Mouse (Mus musculus): ENCODE results near the gene Phactr3. TPM values are rescaled to one million over a fixed set of nuclear protein-coding genes. Genes with fewer than 3 reads are reported as not detected.
A peak's percentile ranks its signal among the peaks of the same experiment; 100 is the strongest.

The Phactr3 gene
- polyA plus RNA-seq, 1 experiment from 2014 or later = 53.9 TPM

DNA sequence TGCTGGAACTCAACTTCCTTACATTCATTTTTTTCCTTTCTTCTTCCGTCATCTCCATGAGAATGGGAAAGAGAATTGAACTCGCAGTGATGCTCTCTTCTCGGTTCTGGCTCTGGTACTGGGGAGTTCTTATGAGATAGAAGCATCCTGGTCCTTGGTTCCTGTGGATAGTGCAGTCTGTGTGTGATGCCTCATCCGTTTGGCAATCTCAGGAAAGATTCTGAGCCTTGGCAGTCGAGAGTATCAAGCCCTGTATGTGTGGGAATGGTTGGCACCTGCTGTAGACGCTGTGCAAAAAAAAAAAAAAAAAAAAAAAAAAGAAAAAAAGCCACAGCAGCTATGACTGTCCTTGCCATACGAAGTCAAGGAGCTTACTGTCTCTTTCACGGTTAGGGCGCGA is 47.2 kb downstream of the Phactr3 start:
- Histone ChIP-seq H3K9ac (replicated peaks) (no peak overlapping the region), H3K27ac (replicated peaks) (no peak overlapping the region), H3K4me1 (0 out of 2 replicates have a peak, but pooled peaks cover 3% of the 10 kb centered on the region), H3K9me3 (no peaks in the 10 kb centered on the region), H3K4me3 (no peak overlapping the region), H3K36me3 (no peaks in the 10 kb centered on the region), H3K27me3 (no peaks in the 10 kb centered on the region), H3K4me2 (replicated peaks) (no peak overlapping the region)
- no peak for ATAC-seq (replicated peaks)
- 77% methylated on average over 10 of the region's 10 CpGs for WGBS

GRCm38 (mm10) chr2:178169983-178170382 is 51.2 kb downstream of the Phactr3 start:
- no peak overlapping the region for H3K9ac ChIP-seq (replicated peaks)
- H3K27ac ChIP-seq (replicated peaks) = no peak overlapping the region
- WGBS = 47% methylated on average over 8 of the region's 8 CpGs
- no peak overlapping the region for H3K4me3 ChIP-seq
- no peaks in the 10 kb centered on the region for H3K27me3 ChIP-seq
- ATAC-seq (replicated peaks) = no peak
- H3K36me3 ChIP-seq = no peaks in the 10 kb centered on the region
- no peaks in the 10 kb centered on the region for H3K9me3 ChIP-seq
- H3K4me1 ChIP-seq = peaks cover 9% of the 10 kb centered on the region
- no peak overlapping the region for H3K4me2 ChIP-seq (replicated peaks)

- H3K9ac ChIP-seq (replicated peaks) = no peak overlapping the region
- H3K9me3 ChIP-seq = no peaks in the 10 kb centered on the region
- H3K27ac ChIP-seq (replicated peaks) = no peak overlapping the region
- H3K36me3 ChIP-seq = no peaks in the 10 kb centered on the region
- no peak for ATAC-seq (replicated peaks)
- peaks cover 16% of the 10 kb centered on the region for H3K4me1 ChIP-seq
- H3K4me3 ChIP-seq = no peak overlapping the region
- H3K27me3 ChIP-seq = no peaks in the 10 kb centered on the region
- WGBS = 36% methylated on average over 2 of the region's 2 CpGs
- H3K4me2 ChIP-seq (replicated peaks) = no peak overlapping the region
Observed at GRCm38 (mm10) chr2:178173951-178174350, 55.2 kb downstream of the Phactr3 start.

GRCm38 (mm10) chr2:178175286-178175931 is 56.6 kb downstream of the Phactr3 start:
- peak; percentile 88 for ATAC-seq (replicated peaks)
- Histone ChIP-seq H3K9ac (replicated peaks) (peak overlapping the region; percentile 43), H3K4me3 (peak overlapping the region; percentile 26)

DNA sequence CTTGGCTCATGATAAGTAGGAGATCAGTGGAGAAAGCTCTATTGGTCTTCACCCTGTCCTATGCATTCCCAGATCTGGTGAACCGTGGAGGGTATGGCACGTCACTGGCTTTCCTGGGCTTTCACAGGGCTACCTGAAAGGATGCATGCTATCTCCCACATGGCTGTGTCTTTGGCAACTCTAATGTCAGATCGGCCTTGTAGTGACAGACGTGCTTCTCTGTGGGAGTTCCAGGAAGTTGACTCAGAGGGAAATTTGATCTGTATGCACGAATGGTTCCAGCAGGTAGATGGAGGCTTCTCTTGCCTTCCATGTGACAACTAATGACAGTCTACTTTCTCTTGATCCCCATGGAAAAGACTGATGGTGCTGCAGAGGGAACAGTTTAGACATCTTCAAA is 65.5 kb downstream of the Phactr3 start:
- Histone ChIP-seq H3K36me3 (no peaks in the 10 kb centered on the region), H3K27ac (replicated peaks) (no peak overlapping the region), H3K9ac (replicated peaks) (no peak overlapping the region), H3K9me3 (no peaks in the 10 kb centered on the region), H3K27me3 (no peaks in the 10 kb centered on the region), H3K4me3 (no peak overlapping the region), H3K4me2 (replicated peaks) (no peak overlapping the region), H3K4me1 (peaks cover 3% of the 10 kb centered on the region; the same call in 1 of the 2 replicates)
- ATAC-seq (replicated peaks) = no peak
- WGBS = 80% methylated on average over 5 of the region's 5 CpGs

More at GRCm38 (mm10) chr2:178175286-178175931, 56.6 kb downstream of the Phactr3 start:
- Histone ChIP-seq H3K27me3 (no peaks in the 10 kb centered on the region), H3K4me1 (peaks cover 13% of the 10 kb centered on the region), H3K9me3 (no peaks in the 10 kb centered on the region), H3K4me2 (replicated peaks) (peak overlapping the region; percentile 49), H3K27ac (replicated peaks) (peak overlapping the region; percentile 70), H3K36me3 (no peaks in the 10 kb centered on the region)
- WGBS = 19% methylated on average over 16 of the region's 16 CpGs

DNA sequence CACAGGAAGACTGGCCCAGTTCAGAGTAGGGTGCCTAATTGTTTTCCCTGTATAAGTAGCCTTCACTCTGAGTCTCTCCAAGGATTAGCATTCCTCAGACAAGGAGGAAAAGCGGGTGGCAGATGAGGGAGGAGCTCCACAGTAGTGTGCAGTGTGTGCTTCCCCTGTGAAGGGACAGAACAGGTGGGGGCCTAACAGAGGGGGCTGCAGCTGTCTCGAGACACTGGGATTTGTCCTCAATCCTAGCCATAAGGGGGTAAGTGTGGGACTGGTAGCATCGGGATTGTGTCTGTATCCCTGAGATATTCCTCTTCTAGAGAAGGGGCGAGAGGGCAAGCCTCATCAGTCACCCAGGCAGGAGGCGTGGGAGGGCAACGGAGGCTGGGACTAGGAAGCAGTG is 66.1 kb downstream of the Phactr3 start:
- WGBS = 53% methylated on average over 6 of the region's 6 CpGs
- ATAC-seq (replicated peaks) = peak; percentile 49; the same call in 1 of the 2 replicates

DNA sequence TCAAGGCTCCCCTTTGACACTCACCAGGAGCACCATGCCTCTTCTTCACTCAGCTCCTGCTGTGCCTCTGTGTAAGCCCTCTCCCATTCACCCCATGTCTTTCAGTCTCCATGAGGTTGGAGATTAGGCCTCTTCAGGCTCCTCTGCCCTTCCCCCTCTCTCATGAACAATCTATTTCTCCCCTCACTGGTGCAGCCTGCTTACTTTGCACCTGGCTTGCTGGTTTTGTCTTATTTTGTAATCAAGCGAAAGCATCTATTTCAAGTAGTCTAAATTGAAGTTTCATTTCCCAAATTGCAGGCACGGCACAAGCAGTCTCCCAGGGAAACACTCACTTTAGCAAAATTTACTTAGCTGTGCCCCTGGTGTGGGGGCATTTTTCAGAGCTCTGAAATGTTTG is 70.2 kb downstream of the Phactr3 start:
- Histone ChIP-seq H3K9me3 (no peaks in the 10 kb centered on the region), H3K4me1 (peaks cover 8% of the 10 kb centered on the region), H3K27ac (replicated peaks) (0 out of 2 replicates have a peak overlapping the region, but pooled peaks have one; percentile 27), H3K9ac (replicated peaks) (no peak overlapping the region), H3K4me3 (no peak overlapping the region), H3K4me2 (replicated peaks) (no peak overlapping the region), H3K36me3 (no peaks in the 10 kb centered on the region), H3K27me3 (no peaks in the 10 kb centered on the region)
- 34% methylated on average over 2 of the region's 2 CpGs for WGBS
- ATAC-seq (replicated peaks) = no peak

More for the DNA sequence above, 66.1 kb downstream of the Phactr3 start:
- peaks cover 3% of the 10 kb centered on the region; the same call in 1 of the 2 replicates for H3K4me1 ChIP-seq
- H3K9ac ChIP-seq (replicated peaks) = no peak overlapping the region
- no peaks in the 10 kb centered on the region for H3K36me3 ChIP-seq
- H3K27me3 ChIP-seq = no peaks in the 10 kb centered on the region
- H3K4me3 ChIP-seq = no peak overlapping the region
- no peak overlapping the region for H3K27ac ChIP-seq (replicated peaks)
- no peaks in the 10 kb centered on the region for H3K9me3 ChIP-seq
- no peak overlapping the region for H3K4me2 ChIP-seq (replicated peaks)

DNA sequence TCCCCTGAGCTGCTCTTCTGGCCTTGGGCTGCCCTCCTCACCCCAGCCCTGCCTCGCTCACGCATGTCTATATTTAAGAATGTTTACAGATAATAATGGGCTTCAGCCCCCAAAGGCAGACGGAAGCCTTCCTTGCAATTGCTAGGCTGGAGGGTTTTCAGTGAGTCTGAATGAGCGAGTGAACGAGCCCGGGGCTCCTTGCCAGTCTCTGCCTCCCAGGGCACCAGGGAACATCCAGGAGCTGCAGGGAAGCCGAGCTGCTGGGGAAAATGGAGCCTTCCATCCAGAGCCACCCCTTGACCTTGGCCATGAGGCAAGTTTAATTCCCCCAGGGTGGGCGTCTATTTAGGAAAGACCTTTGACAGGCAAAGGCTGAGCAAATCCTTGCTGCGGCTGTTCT is 74.1 kb downstream of the Phactr3 start:
- H3K36me3 ChIP-seq = no peaks in the 10 kb centered on the region
- H3K9me3 ChIP-seq = no peaks in the 10 kb centered on the region
- no peaks in the 10 kb centered on the region for H3K27me3 ChIP-seq
- no peak overlapping the region for H3K9ac ChIP-seq (replicated peaks)
- H3K4me1 ChIP-seq = peaks cover 6% of the 10 kb centered on the region; the same call in 1 of the 2 replicates
- H3K4me3 ChIP-seq = no peak overlapping the region
- WGBS = 52% methylated on average over 9 of the region's 9 CpGs
- peak overlapping the region; percentile 37; the same call in 1 of the 2 replicates for H3K27ac ChIP-seq (replicated peaks)
- ATAC-seq (replicated peaks) = no peak
- no peak overlapping the region for H3K4me2 ChIP-seq (replicated peaks)

DNA sequence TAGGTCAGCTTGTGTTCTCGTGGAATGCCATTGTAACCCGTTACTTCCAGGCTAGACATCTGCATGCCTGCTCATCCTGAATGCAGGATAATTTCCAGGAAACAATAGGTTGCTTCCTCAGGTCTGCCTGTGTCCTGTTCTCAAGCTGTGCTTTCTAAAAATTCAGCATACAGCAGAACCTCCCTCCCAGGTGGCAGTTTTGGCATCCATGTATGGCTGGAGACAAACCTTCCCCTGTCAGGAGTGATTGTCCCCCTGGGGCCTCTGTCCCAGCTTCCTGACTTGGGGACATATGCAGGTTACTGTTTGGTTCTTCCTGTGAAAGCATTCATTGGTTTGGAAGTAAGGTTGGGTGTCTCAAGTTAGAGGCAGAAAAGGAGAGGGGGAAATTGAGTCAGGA is 74.7 kb downstream of the Phactr3 start:
- 54% methylated on average over 2 of the region's 2 CpGs for WGBS
- no peaks in the 10 kb centered on the region for H3K36me3 ChIP-seq
- peaks cover 6% of the 10 kb centered on the region; the same call in 1 of the 2 replicates for H3K4me1 ChIP-seq
- ATAC-seq (replicated peaks) = no peak
- H3K9me3 ChIP-seq = no peaks in the 10 kb centered on the region
- H3K27me3 ChIP-seq = no peaks in the 10 kb centered on the region
- H3K27ac ChIP-seq (replicated peaks) = peak overlapping the region; percentile 37; the same call in 1 of the 2 replicates
- H3K4me3 ChIP-seq = no peak overlapping the region
- H3K9ac ChIP-seq (replicated peaks) = no peak overlapping the region
- no peak overlapping the region for H3K4me2 ChIP-seq (replicated peaks)

DNA sequence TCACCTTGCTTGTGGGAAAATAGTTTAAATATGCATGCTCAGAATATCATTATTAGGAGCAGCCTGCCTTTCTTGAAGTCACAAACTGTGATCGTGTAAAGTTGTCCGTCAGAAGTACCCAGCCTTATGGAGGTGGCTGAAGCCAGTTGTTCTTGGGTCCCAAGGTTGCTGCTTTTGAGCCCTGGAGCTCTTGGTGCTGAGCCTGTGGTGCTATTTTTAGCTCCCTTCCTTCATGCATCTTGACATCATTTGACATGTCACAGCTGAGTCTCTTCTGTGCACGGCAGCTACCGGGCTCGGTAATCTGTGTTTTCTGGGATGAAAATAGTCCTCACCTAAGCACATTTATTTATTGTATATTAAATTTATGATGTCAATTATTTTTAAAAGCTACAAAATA is 76.1 kb downstream of the Phactr3 start:
- Histone ChIP-seq H3K9ac (replicated peaks) (no peak overlapping the region), H3K36me3 (no peaks in the 10 kb centered on the region), H3K4me2 (replicated peaks) (no peak overlapping the region), H3K27me3 (no peaks in the 10 kb centered on the region), H3K9me3 (no peaks in the 10 kb centered on the region), H3K27ac (replicated peaks) (no peak overlapping the region), H3K4me3 (no peak overlapping the region), H3K4me1 (peaks cover 6% of the 10 kb centered on the region; the same call in 1 of the 2 replicates)
- WGBS = 65% methylated on average over 5 of the region's 5 CpGs
- ATAC-seq (replicated peaks) = no peak

- Histone ChIP-seq H3K36me3 (no peaks in the 10 kb centered on the region), H3K4me3 (no peak overlapping the region), H3K27ac (replicated peaks) (no peak overlapping the region), H3K4me1 (peaks cover 6% of the 10 kb centered on the region; the same call in 1 of the 2 replicates), H3K27me3 (no peaks in the 10 kb centered on the region), H3K9me3 (no peaks in the 10 kb centered on the region), H3K9ac (replicated peaks) (no peak overlapping the region), H3K4me2 (replicated peaks) (no peak overlapping the region)
- WGBS = 89% methylated on average over 6 of the region's 6 CpGs
- ATAC-seq (replicated peaks) = no peak
Observed at GRCm38 (mm10) chr2:178196038-178196437, 77.3 kb downstream of the Phactr3 start.

DNA sequence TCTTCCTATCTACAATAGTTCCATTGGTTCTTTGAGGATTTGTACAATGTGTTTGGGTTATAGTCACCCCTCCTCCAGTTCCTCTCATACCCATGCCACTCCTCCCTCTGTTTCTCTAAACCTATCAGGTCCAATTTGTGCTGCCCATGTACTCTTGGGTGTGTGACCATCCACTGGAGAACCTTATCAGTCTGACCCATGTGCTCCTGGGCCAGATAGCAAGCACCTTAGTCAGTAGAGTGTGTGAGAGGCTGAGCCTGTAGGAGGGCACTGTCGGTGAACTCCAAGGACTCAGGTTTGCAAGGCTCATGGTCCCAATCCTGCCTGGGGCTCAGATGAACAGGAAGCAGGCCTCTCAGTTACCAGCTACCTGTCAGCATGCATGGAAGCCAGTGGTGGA is 78.8 kb downstream of the Phactr3 start:
- H3K27ac ChIP-seq (replicated peaks) = no peak overlapping the region
- no peak for ATAC-seq (replicated peaks)
- H3K4me3 ChIP-seq = no peak overlapping the region
- no peak overlapping the region for H3K9ac ChIP-seq (replicated peaks)
- no peaks in the 10 kb centered on the region for H3K36me3 ChIP-seq
- H3K4me2 ChIP-seq (replicated peaks) = no peak overlapping the region
- WGBS = 82% methylated on average over 1 of the region's 1 CpGs
- peaks cover 6% of the 10 kb centered on the region; the same call in 1 of the 2 replicates for H3K4me1 ChIP-seq
- H3K27me3 ChIP-seq = no peaks in the 10 kb centered on the region
- no peaks in the 10 kb centered on the region for H3K9me3 ChIP-seq

GRCm38 (mm10) chr2:178204455-178204854 is 85.7 kb downstream of the Phactr3 start:
- H3K4me2 ChIP-seq (replicated peaks) = no peak overlapping the region
- no peaks in the 10 kb centered on the region for H3K9me3 ChIP-seq
- H3K4me3 ChIP-seq = no peak overlapping the region
- no peak overlapping the region for H3K9ac ChIP-seq (replicated peaks)
- H3K27me3 ChIP-seq = no peaks in the 10 kb centered on the region
- WGBS = 87% methylated on average over 10 of the region's 10 CpGs
- H3K27ac ChIP-seq (replicated peaks) = no peak overlapping the region
- no peaks in the 10 kb centered on the region for H3K36me3 ChIP-seq
- no peak for ATAC-seq (replicated peaks)
- H3K4me1 ChIP-seq = no peaks in the 10 kb centered on the region

All from forebrain, embryonic 15.5 days (tissue).